Mouse (Mus musculus): ENCODE results near the gene Lbx2. TPM values are rescaled to one million over a fixed set of nuclear protein-coding genes. Genes with fewer than 3 reads are reported as not detected.

Gene Lbx2
- not detected for polyA plus RNA-seq (2015; fragmentation: Illumina TruSeq; extraction: RNeasy Lipid Tissue Mini Kit (QIAGEN cat#74804); ENCODE audit: insufficient read depth, low replicate concordance)

GRCm38 (mm10) chr6:83086121-83087035 lies at the start of gene Lbx2:
Gene Lbx2, plus strand, starts transcription at chr6:83086367.

GRCm38 (mm10) chr6:83054074-83054851 lies 31.9 kb upstream of the Lbx2 start, which contains the start of gene Aup1:
Gene Aup1, plus strand, starts transcription at chr6:83054521.

GRCm38 (mm10) chr6:83054871-83055431 lies 31.2 kb upstream of the Lbx2 start, which contains the start of gene Htra2:
Gene Htra2, minus strand, starts transcription at chr6:83055273.

GRCm38 (mm10) chr6:83057790-83058189 lies 28.4 kb upstream of the Lbx2 start, which contains the start of gene Dqx1:
Gene Dqx1, plus strand, starts transcription at chr6:83057844.

GRCm38 (mm10) chr6:83070247-83070310 lies 16.1 kb upstream of the Lbx2 start, which contains the start of gene Tlx2:
Gene Tlx2, minus strand, starts transcription at chr6:83070293.

GRCm38 (mm10) chr6:83077630-83078323 lies 8.4 kb upstream of the Lbx2 start, which contains the start of gene Pcgf1:
Gene Pcgf1, plus strand, starts transcription at chr6:83077869.

GRCm38 (mm10) chr6:83101316-83101687 lies 15.1 kb downstream of the Lbx2 start, which contains the start of the genes Ccdc142 and Gm42688:
Gene Ccdc142, plus strand, starts transcription at chr6:83101601.
Gene Gm42688, plus strand, starts transcription at chr6:83101617.

GRCm38 (mm10) chr6:83108762-83109668 lies 22.8 kb downstream of the Lbx2 start, which contains the start of gene Mrpl53:
Gene Mrpl53, plus strand, starts transcription at chr6:83109040.

GRCm38 (mm10) chr6:83115011-83115671 lies 29.0 kb downstream of the Lbx2 start, which contains the start of gene Mogs:
Gene Mogs, plus strand, starts transcription at chr6:83115496.

GRCm38 (mm10) chr6:83120930-83121862 lies 35.0 kb downstream of the Lbx2 start, which contains the start of gene Wbp1:
Gene Wbp1, minus strand, starts transcription at chr6:83121559.

GRCm38 (mm10) chr6:83125331-83125730 lies 39.2 kb downstream of the Lbx2 start, which contains the start of gene Ino80b:
Gene Ino80b, minus strand, starts transcription at chr6:83125431.

GRCm38 (mm10) chr6:83134951-83135513 lies 48.9 kb downstream of the Lbx2 start, which contains the start of gene Rtkn:
Gene Rtkn, plus strand, starts transcription at chr6:83135463.

Other genes starting within 250 kb of the Lbx2 start
- 2.3 TPM for gene Sema4f, start 146.6 kb upstream of the Lbx2 start, polyA plus RNA-seq (2015; fragmentation: Illumina TruSeq; extraction: RNeasy Lipid Tissue Mini Kit (QIAGEN cat#74804); ENCODE audit: insufficient read depth, low replicate concordance)
- 0.52 TPM for gene M1ap, start 139.5 kb upstream of the Lbx2 start, polyA plus RNA-seq (2015; fragmentation: Illumina TruSeq; extraction: RNeasy Lipid Tissue Mini Kit (QIAGEN cat#74804); ENCODE audit: insufficient read depth, low replicate concordance)
- 13.5 TPM for gene Dok1, start 52.9 kb upstream of the Lbx2 start, polyA plus RNA-seq (2015; fragmentation: Illumina TruSeq; extraction: RNeasy Lipid Tissue Mini Kit (QIAGEN cat#74804); ENCODE audit: insufficient read depth, low replicate concordance)
- gene Loxl3, start 52.2 kb upstream of the Lbx2 start, polyA plus RNA-seq (2015; fragmentation: Illumina TruSeq; extraction: RNeasy Lipid Tissue Mini Kit (QIAGEN cat#74804); ENCODE audit: insufficient read depth, low replicate concordance), result 6.8 TPM
- gene Aup1, start 31.8 kb upstream of the Lbx2 start, polyA plus RNA-seq (2015; fragmentation: Illumina TruSeq; extraction: RNeasy Lipid Tissue Mini Kit (QIAGEN cat#74804); ENCODE audit: insufficient read depth, low replicate concordance), result 155 TPM
- 58.4 TPM for gene Htra2, start 31.1 kb upstream of the Lbx2 start, polyA plus RNA-seq (2015; fragmentation: Illumina TruSeq; extraction: RNeasy Lipid Tissue Mini Kit (QIAGEN cat#74804); ENCODE audit: insufficient read depth, low replicate concordance)
- 3.4 TPM for gene Dqx1, start 28.5 kb upstream of the Lbx2 start, polyA plus RNA-seq (2015; fragmentation: Illumina TruSeq; extraction: RNeasy Lipid Tissue Mini Kit (QIAGEN cat#74804); ENCODE audit: insufficient read depth, low replicate concordance)
- not detected for gene Tlx2, start 16.1 kb upstream of the Lbx2 start, polyA plus RNA-seq (2015; fragmentation: Illumina TruSeq; extraction: RNeasy Lipid Tissue Mini Kit (QIAGEN cat#74804); ENCODE audit: insufficient read depth, low replicate concordance)
- gene Pcgf1, start 8.5 kb upstream of the Lbx2 start, polyA plus RNA-seq (2015; fragmentation: Illumina TruSeq; extraction: RNeasy Lipid Tissue Mini Kit (QIAGEN cat#74804); ENCODE audit: insufficient read depth, low replicate concordance), result 20.7 TPM
- gene Ccdc142, start 15.2 kb downstream of the Lbx2 start, polyA plus RNA-seq (2015; fragmentation: Illumina TruSeq; extraction: RNeasy Lipid Tissue Mini Kit (QIAGEN cat#74804); ENCODE audit: insufficient read depth, low replicate concordance), result 0.48 TPM
- 4.8 TPM for gene Gm42688, start 15.2 kb downstream of the Lbx2 start, polyA plus RNA-seq (2015; fragmentation: Illumina TruSeq; extraction: RNeasy Lipid Tissue Mini Kit (QIAGEN cat#74804); ENCODE audit: insufficient read depth, low replicate concordance)
- 19.2 TPM for gene Mrpl53, start 22.7 kb downstream of the Lbx2 start, polyA plus RNA-seq (2015; fragmentation: Illumina TruSeq; extraction: RNeasy Lipid Tissue Mini Kit (QIAGEN cat#74804); ENCODE audit: insufficient read depth, low replicate concordance)
- 22.9 TPM for gene Mogs, start 29.1 kb downstream of the Lbx2 start, polyA plus RNA-seq (2015; fragmentation: Illumina TruSeq; extraction: RNeasy Lipid Tissue Mini Kit (QIAGEN cat#74804); ENCODE audit: insufficient read depth, low replicate concordance)
- gene Wbp1, start 35.2 kb downstream of the Lbx2 start, polyA plus RNA-seq (2015; fragmentation: Illumina TruSeq; extraction: RNeasy Lipid Tissue Mini Kit (QIAGEN cat#74804); ENCODE audit: insufficient read depth, low replicate concordance), result 27.1 TPM
- 7.5 TPM for gene Ino80b, start 39.1 kb downstream of the Lbx2 start, polyA plus RNA-seq (2015; fragmentation: Illumina TruSeq; extraction: RNeasy Lipid Tissue Mini Kit (QIAGEN cat#74804); ENCODE audit: insufficient read depth, low replicate concordance)
- gene Rtkn, start 49.1 kb downstream of the Lbx2 start, polyA plus RNA-seq (2015; fragmentation: Illumina TruSeq; extraction: RNeasy Lipid Tissue Mini Kit (QIAGEN cat#74804); ENCODE audit: insufficient read depth, low replicate concordance), result 0.52 TPM
- 0.14 TPM for gene Wdr54, start 70.0 kb downstream of the Lbx2 start, polyA plus RNA-seq (2015; fragmentation: Illumina TruSeq; extraction: RNeasy Lipid Tissue Mini Kit (QIAGEN cat#74804); ENCODE audit: insufficient read depth, low replicate concordance)
- gene 1700003E16Rik, start 70.0 kb downstream of the Lbx2 start, polyA plus RNA-seq (2015; fragmentation: Illumina TruSeq; extraction: RNeasy Lipid Tissue Mini Kit (QIAGEN cat#74804); ENCODE audit: insufficient read depth, low replicate concordance), result not detected
- gene Dctn1, start 79.6 kb downstream of the Lbx2 start, polyA plus RNA-seq (2015; fragmentation: Illumina TruSeq; extraction: RNeasy Lipid Tissue Mini Kit (QIAGEN cat#74804); ENCODE audit: insufficient read depth, low replicate concordance), result 39.1 TPM
- not detected for gene Slc4a5, start 133.5 kb downstream of the Lbx2 start, polyA plus RNA-seq (2015; fragmentation: Illumina TruSeq; extraction: RNeasy Lipid Tissue Mini Kit (QIAGEN cat#74804); ENCODE audit: insufficient read depth, low replicate concordance)
- 34.2 TPM for gene Mthfd2, start 239.5 kb downstream of the Lbx2 start, polyA plus RNA-seq (2015; fragmentation: Illumina TruSeq; extraction: RNeasy Lipid Tissue Mini Kit (QIAGEN cat#74804); ENCODE audit: insufficient read depth, low replicate concordance)
- gene Mob1a, start 239.6 kb downstream of the Lbx2 start, polyA plus RNA-seq (2015; fragmentation: Illumina TruSeq; extraction: RNeasy Lipid Tissue Mini Kit (QIAGEN cat#74804); ENCODE audit: insufficient read depth, low replicate concordance), result 265 TPM

All from spleen, adult 10 weeks (tissue).